Mouse (Mus musculus): ENCODE measurements around the gene Alb.

The Alb gene

GRCm38 (mm10) chr5:90460619-90461018 is at the start of gene Alb:
TSS of gene Alb (plus strand) at chr5:90460897.
- DNase-seq = no peak

GRCm38 (mm10) chr5:90414142-90414924 is 46.4 kb upstream of the Alb start:
- DNase-seq = no peak

GRCm38 (mm10) chr5:90414925-90415295 is 45.8 kb upstream of the Alb start:
- DNase-seq = no peak

GRCm38 (mm10) chr5:90424625-90425024 is 36.1 kb upstream of the Alb start:
- no peak for DNase-seq

GRCm38 (mm10) chr5:90425191-90425590 is 35.5 kb upstream of the Alb start:
- DNase-seq = no peak

- no peak for DNase-seq
Measured at GRCm38 (mm10) chr5:90431053-90431452, 29.6 kb upstream of the Alb start.

GRCm38 (mm10) chr5:90439157-90439556 is 21.5 kb upstream of the Alb start:
- no peak for DNase-seq

GRCm38 (mm10) chr5:90447577-90447976 is 13.1 kb upstream of the Alb start:
- no peak for DNase-seq

GRCm38 (mm10) chr5:90449961-90450360 is 10.7 kb upstream of the Alb start:
- DNase-seq = no peak

- peak; percentile 6 for DNase-seq
Measured at GRCm38 (mm10) chr5:90452711-90453110, 8.0 kb upstream of the Alb start.

- no peak for DNase-seq
Measured at GRCm38 (mm10) chr5:90457241-90457640, 3.5 kb upstream of the Alb start.

- DNase-seq = no peak
Measured at GRCm38 (mm10) chr5:90458727-90459126, 2.0 kb upstream of the Alb start.

- DNase-seq = no peak
Measured at GRCm38 (mm10) chr5:90466806-90467205, 6.1 kb downstream of the Alb start.

GRCm38 (mm10) chr5:90467245-90467644 is 6.5 kb downstream of the Alb start:
- DNase-seq = no peak

GRCm38 (mm10) chr5:90470836-90471235 is 10.1 kb downstream of the Alb start:
- no peak for DNase-seq

- DNase-seq = no peak
Measured at GRCm38 (mm10) chr5:90473902-90474301, 13.2 kb downstream of the Alb start.

- DNase-seq = no peak
Measured at GRCm38 (mm10) chr5:90474369-90474768, 13.7 kb downstream of the Alb start.

GRCm38 (mm10) chr5:90476741-90477140 is 16.0 kb downstream of the Alb start:
- no peak for DNase-seq

GRCm38 (mm10) chr5:90477308-90478140 is 16.8 kb downstream of the Alb start:
- no peak for DNase-seq

- no peak for DNase-seq
Measured at GRCm38 (mm10) chr5:90478886-90479285, 18.2 kb downstream of the Alb start.

GRCm38 (mm10) chr5:90485597-90485996 is 24.9 kb downstream of the Alb start:
- no peak for DNase-seq

- DNase-seq = no peak
Measured at GRCm38 (mm10) chr5:90488323-90488722, 27.6 kb downstream of the Alb start.

GRCm38 (mm10) chr5:90490518-90490917 is 29.8 kb downstream of the Alb start, which contains the start of gene Afp:
TSS of gene Afp (plus strand) at chr5:90490737.
- no peak for DNase-seq

GRCm38 (mm10) chr5:90492440-90492839 is 31.7 kb downstream of the Alb start:
- DNase-seq = peak; percentile 72
